Mouse (Mus musculus) kidney, postnatal 36 days (tissue): ENCODE data around the gene Rbm28.

Experiments used
- DNase-seq, 2 experiments: peaks; one replicate each; pipeline ENCODE4 v3.0.0; 2021 to 2022; ENCODE audit warnings: mixed read lengths in 2 of 2

Rbm28 gene

GRCm38 (mm10) chr6:29143608-29144007 lies 21.2 kb downstream of the Rbm28 start:
- DNase-seq, result peak; percentile 14 to 79

- DNase-seq, result no peak
Measured at GRCm38 (mm10) chr6:29137441-29137840, 27.4 kb downstream of the Rbm28 start.

- no peak for DNase-seq
Measured at GRCm38 (mm10) chr6:29133100-29133499, 31.7 kb downstream of the Rbm28 start.

- DNase-seq, result no peak
Measured at GRCm38 (mm10) chr6:29126878-29127426, 37.9 kb downstream of the Rbm28 start.

GRCm38 (mm10) chr6:29119990-29120389 lies 44.8 kb downstream of the Rbm28 start:
- DNase-seq, result no peak

GRCm38 (mm10) chr6:29118963-29119362 lies 45.8 kb downstream of the Rbm28 start:
- DNase-seq, result no peak

GRCm38 (mm10) chr6:29118231-29118630 lies 46.6 kb downstream of the Rbm28 start:
- DNase-seq, result no peak

- peak; percentile 87 to 88 for DNase-seq
Measured at GRCm38 (mm10) chr6:29117417-29118104, 47.2 kb downstream of the Rbm28 start.

GRCm38 (mm10) chr6:29115756-29116155 lies 49.0 kb downstream of the Rbm28 start:
- DNase-seq, result no peak

- no peak for DNase-seq
Measured at GRCm38 (mm10) chr6:29111501-29111900, 53.3 kb downstream of the Rbm28 start.

- no peak for DNase-seq
Measured at GRCm38 (mm10) chr6:29108376-29108775, 56.4 kb downstream of the Rbm28 start.

GRCm38 (mm10) chr6:29101248-29101864 lies 63.5 kb downstream of the Rbm28 start:
- DNase-seq, result no peak

GRCm38 (mm10) chr6:29100423-29100822 lies 64.4 kb downstream of the Rbm28 start:
- no peak for DNase-seq

- no peak for DNase-seq
Measured at GRCm38 (mm10) chr6:29099536-29100170, 65.2 kb downstream of the Rbm28 start.

- peak in 1 of 2 experiments; percentile 50 for DNase-seq
Measured at GRCm38 (mm10) chr6:29092904-29093303, 71.9 kb downstream of the Rbm28 start.

- DNase-seq, result no peak
Measured at GRCm38 (mm10) chr6:29092234-29092633, 72.6 kb downstream of the Rbm28 start.

- DNase-seq, result peak; percentile 8 to 31
Measured at GRCm38 (mm10) chr6:29087921-29088709, 76.7 kb downstream of the Rbm28 start.

GRCm38 (mm10) chr6:29084401-29084800 lies 80.4 kb downstream of the Rbm28 start:
- DNase-seq, result no peak

- no peak for DNase-seq
Measured at GRCm38 (mm10) chr6:29082776-29083354, 81.9 kb downstream of the Rbm28 start.

GRCm38 (mm10) chr6:29081826-29082363 lies 82.9 kb downstream of the Rbm28 start:
- DNase-seq, result no peak

- no peak for DNase-seq
Measured at GRCm38 (mm10) chr6:29079291-29079690, 85.5 kb downstream of the Rbm28 start.

- DNase-seq, result no peak
Measured at GRCm38 (mm10) chr6:29074133-29074469, 90.7 kb downstream of the Rbm28 start.
